Mouse (Mus musculus): ENCODE results near the gene Cfdp1.

GRCm38 (mm10) chr8:111788085-111788484 lies 66.0 kb downstream of the Cfdp1 start:
- TF ChIP-seq EP300 (IDR thresholded peaks at IDR 0.05; ENCODE audit: low read depth) (no peak), CTCF (IDR thresholded peaks at IDR 0.05; ENCODE audit: low read depth) (no peak)

Measured in liver, postnatal 0 days (tissue).